Mouse (Mus musculus) inflammation-experienced regulatory T-cells (primary cell): ENCODE results near the gene Dsp. TPM values are rescaled to one million over a fixed set of nuclear protein-coding genes. Genes with fewer than 3 reads are reported as not detected.

ENCODE experiments used
- polyA plus RNA-seq, 2 experiments: library from polyadenylated mRNA; unstranded; fragments of 100-300 nt; shearing (Covaris generic); gene quantifications; one replicate each; pipeline ENCODE4 v1.2.1; 2017

The Dsp gene
- under 1 TPM; 0.13 to 0.40 TPM for polyA plus RNA-seq

DNA sequence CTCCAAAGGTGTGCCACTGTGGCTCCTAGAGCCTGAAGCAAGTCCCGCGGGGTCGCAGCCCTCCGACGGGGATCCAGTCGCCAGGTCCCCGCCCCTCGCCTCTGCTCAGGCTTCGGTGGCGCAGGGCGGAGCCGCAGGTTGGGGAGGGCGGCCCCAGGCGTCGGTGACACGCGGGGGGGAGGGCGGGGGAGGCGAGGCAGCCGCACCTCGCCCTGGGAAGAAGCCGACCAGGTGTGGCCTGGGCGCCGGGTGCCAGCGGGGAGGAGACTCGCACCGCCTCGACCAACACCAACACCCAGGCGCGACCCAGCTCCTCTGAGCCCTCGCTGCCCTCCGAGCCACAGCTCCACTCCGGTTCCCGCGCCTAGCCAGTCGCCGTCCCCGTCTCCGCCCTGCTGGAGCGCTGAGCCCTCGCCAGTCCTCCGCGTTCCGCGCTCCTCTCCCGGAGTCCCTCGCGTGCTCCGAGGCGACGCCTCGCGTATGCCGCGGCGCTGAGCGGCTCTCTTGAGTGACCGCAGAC is at the start of gene Dsp:
Dsp (plus strand) TSS at position 226 of the 520 bp plus-strand sequence.

DNA sequence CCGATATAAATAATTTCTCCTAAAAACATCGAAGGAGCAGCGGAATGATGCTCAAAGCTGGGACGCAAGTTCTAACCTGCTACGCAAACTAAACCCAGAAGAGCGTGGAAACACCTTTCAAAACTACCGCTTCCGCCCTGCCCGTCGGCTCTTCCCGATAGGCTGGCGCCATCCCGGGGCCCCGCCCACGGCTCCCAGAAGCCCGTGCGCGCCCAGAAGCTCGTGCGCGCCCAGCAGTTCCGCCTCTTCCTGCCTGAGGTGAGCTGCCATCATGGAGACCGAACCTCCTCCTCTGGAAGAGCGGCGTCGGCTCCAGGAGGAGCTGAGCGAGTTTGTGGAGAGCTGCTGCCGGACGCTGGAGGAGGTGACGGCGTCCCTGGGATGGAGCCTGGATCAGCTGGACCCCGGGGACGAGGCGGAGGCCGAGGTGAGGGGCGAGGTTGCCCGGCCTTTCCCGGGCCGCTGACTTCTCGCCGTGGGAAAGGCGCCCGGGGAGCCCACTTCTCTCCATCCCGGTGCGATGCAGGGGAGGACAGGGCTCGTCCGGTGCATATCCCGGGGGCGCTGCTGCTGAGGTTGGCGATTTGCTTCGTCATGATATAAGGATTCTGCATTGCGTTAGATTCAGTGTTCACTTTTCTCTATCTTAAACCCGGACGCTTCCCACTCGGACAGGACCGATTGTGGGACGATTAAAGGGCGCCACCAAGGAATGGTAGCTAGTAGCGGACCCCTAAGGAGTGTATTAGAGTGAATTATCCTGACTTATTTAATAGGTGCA is 53.8 kb downstream of the Dsp start, which contains the start of gene Snrnp48:
Snrnp48 (plus strand) TSS at position 237 of the 781 bp plus-strand sequence.

Other genes starting within 250 kb of the Dsp start
- 10 to 100 TPM; 51.6 to 54.2 TPM for gene Ssr1, start 157.1 kb upstream of the Dsp start, polyA plus RNA-seq
- gene Riok1, start 114.3 kb upstream of the Dsp start, polyA plus RNA-seq, result 10 to 100 TPM; 83.7 to 89.8 TPM
- 1 to 10 TPM; 1.1 to 1.6 TPM for gene Cage1, start 114.2 kb upstream of the Dsp start, polyA plus RNA-seq
- 10 to 100 TPM; 68.4 to 78.7 TPM for gene Snrnp48, start 53.6 kb downstream of the Dsp start, polyA plus RNA-seq
- under 1 TPM in 1 of 2 experiments, not detected in 1; 0.65 TPM for gene Bmp6, start 193.8 kb downstream of the Dsp start, polyA plus RNA-seq